In genomic region chr5:9056020-9056660, GRCm38 (mm10) we compare ENCODE assay signal across 8 mouse cellular contexts. TPM values are rescaled to one million over a fixed set of nuclear protein-coding genes. Genes with fewer than 3 reads are reported as not detected.
DNase-seq lines count a peak whose midpoint lies in the region; ATAC-seq and TF ChIP-seq lines count a peak whose summit lies in the region.

No protein-coding gene starts in this region.

- intact Hi-C loops in heart, postnatal 10 days (cut with DNase I): loop anchor here (10.0 kb wide), 3 partner anchors 111 to 571 kb away; no protein-coding TSS in a partner anchor

- H3K79me3 ChIP-seq in C2C12 (ENCODE audit: low read depth): no peaks in the 10 kb centered on the region

- TF ChIP-seq POLR2A in lung, adult 2 months (IDR thresholded peaks at IDR 0.05; ENCODE audit: borderline replicate concordance, extremely low read depth, low read depth, low read length): no peak

- H3K4me3 ChIP-seq in C2C12 (ENCODE audit: insufficient read depth, poor library complexity, severe bottlenecking): no peak overlapping the region
- no peak overlapping the region for H3K4me3 ChIP-seq in lung, adult 2 months (replicated peaks; ENCODE audit: extremely low read depth, low read depth, low read length)

- H3ac ChIP-seq in C2C12 (ENCODE audit: control insufficient read depth, insufficient read length, low read depth): no peak overlapping the region

- H3K4me1 ChIP-seq in lung, adult 2 months (ENCODE audit: control insufficient read depth, insufficient read depth, low read length): no peaks in the 10 kb centered on the region; the same call in 1 of the 2 replicates

- DNase-seq in T-cell, adult 2 months (ENCODE audit: low spot score): peak; percentile 48
- DNase-seq in heart, postnatal 10 days: peak; percentile 68 to 78
- DNase-seq in kidney, postnatal 36 days: peak; percentile 69 to 85
- peak; percentile 38 for DNase-seq in lung, adult 2 months
- peak; percentile 33 for DNase-seq in retina, adult 2 months (ENCODE audit: low read depth, low spot score)
- DNase-seq in thymus, postnatal 36 days: peak; percentile 41 to 52

- ATAC-seq in common myeloid progenitor, adult 5-6 weeks (replicated peaks; ENCODE audit: low read depth, poor library complexity, severe bottlenecking): peak; percentile 94

- no peaks in the 10 kb centered on the region for H3K27me3 ChIP-seq in C2C12 (ENCODE audit: control insufficient read depth, insufficient read depth, insufficient read length)

- H3K79me2 ChIP-seq in C2C12 (ENCODE audit: control insufficient read depth, insufficient read depth): no peaks in the 10 kb centered on the region

- H3K36me3 ChIP-seq in C2C12 (ENCODE audit: control insufficient read depth, insufficient read depth): no peaks in the 10 kb centered on the region

- TF ChIP-seq CTCF in C2C12 (IDR thresholded peaks at IDR 0.05; ENCODE audit: control insufficient read depth, insufficient read depth, insufficient read length): peak; percentile 35
- no peak; the same call in 1 of the 2 replicates for TF ChIP-seq CTCF in lung, adult 2 months (IDR thresholded peaks at IDR 0.05; ENCODE audit: insufficient read depth, low read length)

- WGBS in lung, adult 2 months: 15% methylated on average over 3 of the region's 3 CpGs

TF ChIP-seq in C2C12, 6 proteins besides CTCF, POLR2A, EP300 and RAD21:
- TF ChIP-seq MYOD1 (IDR thresholded peaks at IDR 0.05; ENCODE audit: control insufficient read depth, insufficient read length, low read depth): no peak
- no peak for TF ChIP-seq CEBPB (IDR thresholded peaks at IDR 0.05; ENCODE audit: low read depth)
- TF ChIP-seq MAX (IDR thresholded peaks at IDR 0.05): no peak
- no peak for TF ChIP-seq USF1 (IDR thresholded peaks at IDR 0.05; ENCODE audit: low read depth)
- TF ChIP-seq MYOG (IDR thresholded peaks at IDR 0.05; ENCODE audit: control insufficient read depth, extremely low read depth, insufficient read length): no peak
- TF ChIP-seq FOSL1 (IDR thresholded peaks at IDR 0.05; ENCODE audit: insufficient read depth, low read length, poor library complexity, severe bottlenecking): no peak

RNA-seq across cellular contexts. Expression of gene Tmem243, which starts 44.3 kb away (rescaled TPM):
- 5.5 TPM for polyA plus RNA-seq in C2C12 (2012; fragmentation: generic; extraction: Trizol)
- total RNA-seq in common myeloid progenitor, adult 5-6 weeks (2017): 5.8 and 13.2 TPM in 2 replicates
- 1 to 10 TPM; 7.2 to 8.9 TPM for total RNA-seq in heart, postnatal 10 days (2021)
- polyA plus RNA-seq in lung, adult 2 months (2012; rRNA removed): 101 and 102 TPM in 2 replicates

RNA-seq across cellular contexts. Expression of gene Crot, which starts 59.0 kb away (rescaled TPM):
- 6.6 TPM for polyA plus RNA-seq in C2C12 (2012; fragmentation: generic; extraction: Trizol)
- 44.1 and 51.0 TPM in 2 replicates for total RNA-seq in common myeloid progenitor, adult 5-6 weeks (2017)
- 10 to 100 TPM; 22.9 to 27.0 TPM for total RNA-seq in heart, postnatal 10 days (2021)
- polyA plus RNA-seq in lung, adult 2 months (2012; rRNA removed): 4.7 and 8.6 TPM in 2 replicates
